Mouse (Mus musculus): ENCODE results near the gene Nubpl. TPM values are rescaled to one million over a fixed set of nuclear protein-coding genes. Genes with fewer than 3 reads are reported as not detected.
"Not testable (repeated sequence)": the region's sequence is repeated elsewhere in the genome, so short reads cannot be mapped to it uniquely, and the experiment has no call there.

Gene Nubpl
- polyA plus RNA-seq, 1 experiment: 0.49 TPM

DNA sequence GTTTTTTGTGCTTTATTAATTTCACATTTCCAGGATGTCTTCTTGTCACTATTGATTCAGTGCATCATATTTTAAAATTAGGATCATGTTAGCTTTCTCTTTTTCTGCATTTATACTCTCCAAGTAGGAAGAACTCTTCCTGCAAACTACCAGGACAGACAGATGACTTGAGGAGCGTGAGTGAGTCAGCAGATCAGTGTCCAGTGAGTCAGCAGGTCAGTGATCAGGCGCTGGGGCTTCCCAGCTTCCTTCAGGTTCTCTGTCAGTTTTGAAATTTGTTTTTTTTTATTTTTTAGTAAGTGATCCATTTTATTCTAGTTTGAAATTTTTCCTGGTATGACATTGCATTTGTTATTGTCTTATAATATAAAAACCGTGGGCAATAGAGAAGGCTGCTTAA, 131.2 kb downstream of the Nubpl start:
- no peak overlapping the region for H3K4me3 ChIP-seq (ENCODE audit: extremely low read depth, insufficient read depth, insufficient read length)
- no peaks in the 10 kb centered on the region for H3K27me3 ChIP-seq (ENCODE audit: control insufficient read depth, insufficient read depth, low read length)
- H3K27ac ChIP-seq (ENCODE audit: insufficient read depth, low read length): no peak overlapping the region
- DNase-seq (ENCODE audit: low read depth in 1 of 2, low spot score in 2 of 2): no peak
- no peaks in the 10 kb centered on the region for H3K36me3 ChIP-seq (ENCODE audit: control insufficient read depth, insufficient read depth, low read length)
- TF ChIP-seq CTCF (IDR thresholded peaks at IDR 0.05; ENCODE audit: extremely low read depth, insufficient read depth, insufficient read length, insufficient replicate concordance): no peak
- TF ChIP-seq POLR2A (IDR thresholded peaks at IDR 0.05; ENCODE audit: low read depth, low read length): no peak
- WGBS: 83% methylated on average over 3 of the region's 3 CpGs
- H3K4me1 ChIP-seq (ENCODE audit: control insufficient read depth, insufficient read depth, insufficient read length): no peaks in the 10 kb centered on the region

DNA sequence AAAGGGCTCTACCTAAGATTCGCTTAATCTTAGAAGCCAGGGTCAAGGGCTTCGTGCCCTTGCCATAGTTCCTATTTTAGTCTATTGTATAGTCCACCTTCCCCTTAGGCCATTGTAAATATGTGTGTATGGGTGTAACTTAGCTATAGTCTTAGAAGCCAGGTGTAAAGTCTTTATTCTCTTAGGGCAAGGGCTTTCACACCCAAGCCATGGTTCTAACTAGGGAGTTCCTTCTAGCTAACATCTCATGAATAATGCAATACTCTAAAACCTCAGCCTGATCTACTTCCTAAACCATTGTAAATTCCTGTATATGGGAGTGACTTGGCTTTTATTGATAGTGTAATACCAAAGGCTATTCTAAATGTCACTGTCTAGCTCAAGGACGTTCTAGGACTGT, 134.4 kb downstream of the Nubpl start:
- H3K4me3 ChIP-seq (ENCODE audit: extremely low read depth, insufficient read depth, insufficient read length); H3K27me3 ChIP-seq (ENCODE audit: control insufficient read depth, insufficient read depth, low read length); H3K36me3 ChIP-seq (ENCODE audit: control insufficient read depth, insufficient read depth, low read length); H3K4me1 ChIP-seq (ENCODE audit: control insufficient read depth, insufficient read depth, insufficient read length); H3K27ac ChIP-seq (ENCODE audit: insufficient read depth, low read length); DNase-seq (ENCODE audit: low read depth in 1 of 2, low spot score in 2 of 2): not testable (repeated sequence)
- WGBS: 89% methylated on average over 3 of the region's 3 CpGs

DNA sequence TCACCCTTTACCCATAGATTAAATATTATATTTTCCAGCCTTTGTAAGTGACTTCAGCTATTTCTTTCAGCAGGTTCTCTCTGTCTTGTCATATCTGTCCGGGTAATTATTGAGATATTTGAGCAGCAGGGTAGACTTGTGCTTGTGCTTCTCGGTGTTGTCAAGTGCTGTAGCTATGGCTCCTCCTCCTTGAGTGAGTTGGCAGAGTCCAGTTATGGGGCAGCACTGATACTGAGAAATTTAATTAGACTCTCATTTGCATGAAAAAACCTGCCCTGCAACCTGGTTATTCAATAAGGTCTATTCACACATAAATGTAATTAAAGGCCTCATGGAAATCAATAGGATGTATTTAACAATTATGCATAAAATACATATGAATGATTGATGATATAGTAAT, 145.2 kb downstream of the Nubpl start:
- Histone ChIP-seq H3K27ac (ENCODE audit: insufficient read depth, low read length) (no peak overlapping the region), H3K27me3 (ENCODE audit: control insufficient read depth, insufficient read depth, low read length) (no peaks in the 10 kb centered on the region), H3K4me3 (ENCODE audit: extremely low read depth, insufficient read depth, insufficient read length) (no peak overlapping the region), H3K36me3 (ENCODE audit: control insufficient read depth, insufficient read depth, low read length) (no peaks in the 10 kb centered on the region), H3K4me1 (ENCODE audit: control insufficient read depth, insufficient read depth, insufficient read length) (no peaks in the 10 kb centered on the region)
- no peak for TF ChIP-seq CTCF (IDR thresholded peaks at IDR 0.05; ENCODE audit: extremely low read depth, insufficient read depth, insufficient read length, insufficient replicate concordance)
- TF ChIP-seq POLR2A (IDR thresholded peaks at IDR 0.05; ENCODE audit: low read depth, low read length): no peak
- 88% methylated on average over 2 of the region's 2 CpGs for WGBS
- no peak for DNase-seq (ENCODE audit: low read depth in 1 of 2, low spot score in 2 of 2)

DNA sequence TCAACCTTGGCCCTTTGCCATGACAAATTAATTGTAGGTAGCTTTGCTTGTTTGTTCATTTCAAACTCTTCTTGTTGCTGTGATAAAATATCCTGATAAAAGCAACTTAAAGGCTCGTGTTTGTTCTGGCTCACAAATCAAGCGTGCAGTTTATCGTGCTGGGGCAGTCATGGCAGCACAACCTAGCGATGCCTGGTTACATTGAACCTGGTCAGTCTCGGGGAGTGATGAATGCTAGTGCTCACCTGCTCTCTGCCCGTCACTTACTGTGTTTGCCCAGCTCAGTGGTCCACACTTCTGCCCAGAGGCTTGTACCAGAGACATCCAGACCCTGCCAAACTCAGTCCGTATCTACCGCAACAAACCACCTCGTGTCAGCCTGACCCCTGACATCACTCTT, 149.9 kb downstream of the Nubpl start:
- Histone ChIP-seq H3K36me3 (ENCODE audit: control insufficient read depth, insufficient read depth, low read length) (no peaks in the 10 kb centered on the region), H3K4me3 (ENCODE audit: extremely low read depth, insufficient read depth, insufficient read length) (no peak overlapping the region), H3K27ac (ENCODE audit: insufficient read depth, low read length) (no peak overlapping the region), H3K4me1 (ENCODE audit: control insufficient read depth, insufficient read depth, insufficient read length) (no peaks in the 10 kb centered on the region), H3K27me3 (ENCODE audit: control insufficient read depth, insufficient read depth, low read length) (no peaks in the 10 kb centered on the region)
- no peak for DNase-seq (ENCODE audit: low read depth in 1 of 2, low spot score in 2 of 2)
- WGBS: 94% methylated on average over 9 of the region's 9 CpGs
- TF ChIP-seq POLR2A (IDR thresholded peaks at IDR 0.05; ENCODE audit: low read depth, low read length) (no peak), CTCF (IDR thresholded peaks at IDR 0.05; ENCODE audit: extremely low read depth, insufficient read depth, insufficient read length, insufficient replicate concordance) (no peak)

GRCm38 (mm10) chr12:52248531-52248930, 151.0 kb downstream of the Nubpl start:
- Histone ChIP-seq H3K27ac (ENCODE audit: insufficient read depth, low read length) (no peak overlapping the region), H3K4me3 (ENCODE audit: extremely low read depth, insufficient read depth, insufficient read length) (no peak overlapping the region), H3K36me3 (ENCODE audit: control insufficient read depth, insufficient read depth, low read length) (no peaks in the 10 kb centered on the region), H3K27me3 (ENCODE audit: control insufficient read depth, insufficient read depth, low read length) (no peaks in the 10 kb centered on the region), H3K4me1 (ENCODE audit: control insufficient read depth, insufficient read depth, insufficient read length) (no peaks in the 10 kb centered on the region)
- TF ChIP-seq POLR2A (IDR thresholded peaks at IDR 0.05; ENCODE audit: low read depth, low read length) (no peak), CTCF (IDR thresholded peaks at IDR 0.05; ENCODE audit: extremely low read depth, insufficient read depth, insufficient read length, insufficient replicate concordance) (no peak)
- WGBS: 88% methylated on average over 2 of the region's 2 CpGs
- no peak for DNase-seq (ENCODE audit: low read depth in 1 of 2, low spot score in 2 of 2)

GRCm38 (mm10) chr12:52254089-52254488, 156.6 kb downstream of the Nubpl start:
- Histone ChIP-seq H3K27me3 (ENCODE audit: control insufficient read depth, insufficient read depth, low read length) (no peaks in the 10 kb centered on the region), H3K4me3 (ENCODE audit: extremely low read depth, insufficient read depth, insufficient read length) (no peak overlapping the region), H3K27ac (ENCODE audit: insufficient read depth, low read length) (no peak overlapping the region), H3K36me3 (ENCODE audit: control insufficient read depth, insufficient read depth, low read length) (no peaks in the 10 kb centered on the region), H3K4me1 (ENCODE audit: control insufficient read depth, insufficient read depth, insufficient read length) (no peaks in the 10 kb centered on the region)
- DNase-seq (ENCODE audit: low read depth in 1 of 2, low spot score in 2 of 2): no peak
- TF ChIP-seq POLR2A (IDR thresholded peaks at IDR 0.05; ENCODE audit: low read depth, low read length): no peak
- TF ChIP-seq CTCF (IDR thresholded peaks at IDR 0.05; ENCODE audit: extremely low read depth, insufficient read depth, insufficient read length, insufficient replicate concordance): no peak
- WGBS: 88% methylated on average over 5 of the region's 5 CpGs

DNA sequence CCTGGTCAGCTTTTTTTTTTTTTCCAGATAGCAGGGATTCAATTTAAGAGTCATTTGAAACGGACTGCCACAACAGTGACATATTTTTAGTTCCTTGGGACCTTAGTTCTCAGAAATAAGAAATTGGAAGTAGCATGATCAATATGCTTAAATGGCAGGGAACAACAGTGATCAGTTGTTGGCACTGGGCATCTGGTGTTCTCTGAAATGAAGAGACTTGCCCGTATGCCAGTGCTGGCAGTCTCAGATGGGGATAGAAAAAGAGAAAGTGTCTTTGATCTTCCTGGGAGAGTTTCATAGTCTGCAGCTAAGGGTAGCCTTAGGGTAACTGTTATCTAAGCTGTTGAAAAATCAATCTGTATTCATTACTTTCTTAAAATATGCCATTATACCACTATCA, 170.6 kb downstream of the Nubpl start:
- Histone ChIP-seq H3K27ac (ENCODE audit: insufficient read depth, low read length) (no peak overlapping the region), H3K36me3 (ENCODE audit: control insufficient read depth, insufficient read depth, low read length) (no peaks in the 10 kb centered on the region), H3K27me3 (ENCODE audit: control insufficient read depth, insufficient read depth, low read length) (no peaks in the 10 kb centered on the region), H3K4me1 (ENCODE audit: control insufficient read depth, insufficient read depth, insufficient read length) (no peaks in the 10 kb centered on the region), H3K4me3 (ENCODE audit: extremely low read depth, insufficient read depth, insufficient read length) (no peak overlapping the region)
- TF ChIP-seq POLR2A (IDR thresholded peaks at IDR 0.05; ENCODE audit: low read depth, low read length) (no peak), CTCF (IDR thresholded peaks at IDR 0.05; ENCODE audit: extremely low read depth, insufficient read depth, insufficient read length, insufficient replicate concordance) (no peak)
- 83% methylated on average over 2 of the region's 2 CpGs for WGBS
- DNase-seq (ENCODE audit: low read depth in 1 of 2, low spot score in 2 of 2): no peak
